Mouse (Mus musculus) bone marrow, adult 2 months (tissue): ENCODE results near the gene Prim2.

ENCODE experiments used
- CTCF ChIP-seq: fragments of 200-500 bp; IDR thresholded peaks from 2 replicates; pipeline ENCODE4 v1.5.1; 2011; ENCODE audit warnings: low read length, control low read depth; ENCODE audit not compliant: control insufficient read depth, insufficient read depth
- POLR2A ChIP-seq: fragments of 200-500 bp; IDR thresholded peaks from 2 replicates; pipeline ENCODE4 v1.6.1; 2011; ENCODE audit warnings: low read depth, mild to moderate bottlenecking, control low read depth, low read length, borderline replicate concordance; ENCODE audit not compliant: control insufficient read depth

GRCm38 (mm10) chr1:33709615-33710014 is 40.0 kb upstream of the Prim2 start:
- no peak for TF ChIP-seq POLR2A
- TF ChIP-seq CTCF, result no peak
